Mouse (Mus musculus) adrenal gland, adult 2 months (tissue): Measurements from ENCODE around the gene Med31. TPM values are rescaled to one million over a fixed set of nuclear protein-coding genes. Genes with fewer than 3 reads are reported as not detected.

ENCODE experiments used
- DNase-seq: peaks from one replicate; pipeline ENCODE4 v3.0.0; 2021
- long read RNA-seq: library from polyadenylated mRNA; stranded (forward); transcript quantifications from one replicate; pipeline ENCODE4 v2.0.0, GENCODE M21; 2021
- polyA plus RNA-seq: library from polyadenylated mRNA; depleted of rRNA; stranded (reverse); fragments of >200 nt; gene quantifications from 2 replicates; pipeline ENCODE4 v1.2.3, GENCODE M21; 2012; rRNA removed
- total RNA-seq, 2 experiments: library from RNA; stranded (reverse); gene quantifications; 2 replicates each; pipeline ENCODE4 v1.2.3; 2021

The Med31 gene
- total RNA-seq (10 to 100 TPM in 1 of 2 experiments, 1 to 10 TPM in 1; 9.4 to 11.6 TPM), polyA plus RNA-seq (3.6 and 4.4 TPM in 2 replicates)
- long read RNA-seq, transcript Med31-201 (4 exons, 1,161 nt), result major isoform, 13 of 17 reads
- long read RNA-seq, partial matches to known transcripts, result 3 of 17 reads
- long read RNA-seq, other reads (novel, unspliced or antisense), result 0 of 17 reads

GRCm38 (mm10) chr11:72215410-72215797 lies at the start of gene Med31:
Gene Med31 (minus strand): TSS chr11:72215592.
- peak; percentile 90 for DNase-seq

GRCm38 (mm10) chr11:72256441-72256840 lies 41.0 kb upstream of the Med31 start:
- no peak for DNase-seq

- no peak for DNase-seq
Measured at GRCm38 (mm10) chr11:72255629-72256028, 40.2 kb upstream of the Med31 start.

- DNase-seq, result no peak
Measured at GRCm38 (mm10) chr11:72245196-72245753, 29.9 kb upstream of the Med31 start.

- DNase-seq, result no peak
Measured at GRCm38 (mm10) chr11:72240062-72240860, 24.9 kb upstream of the Med31 start.

- peak; percentile 12 for DNase-seq
Measured at GRCm38 (mm10) chr11:72234013-72234412, 18.6 kb upstream of the Med31 start.

GRCm38 (mm10) chr11:72232991-72233390 lies 17.6 kb upstream of the Med31 start:
- DNase-seq, result no peak

- no peak for DNase-seq
Measured at GRCm38 (mm10) chr11:72232068-72232467, 16.7 kb upstream of the Med31 start.

GRCm38 (mm10) chr11:72228513-72228912 lies 13.1 kb upstream of the Med31 start:
- DNase-seq, result no peak

- DNase-seq, result no peak
Measured at GRCm38 (mm10) chr11:72226901-72227300, 11.5 kb upstream of the Med31 start.

GRCm38 (mm10) chr11:72226020-72226791 lies 10.8 kb upstream of the Med31 start:
- peak; percentile 9 for DNase-seq

GRCm38 (mm10) chr11:72224865-72225264 lies 9.5 kb upstream of the Med31 start:
- DNase-seq, result peak; percentile 64

- DNase-seq, result no peak
Measured at GRCm38 (mm10) chr11:72223414-72223813, 8.0 kb upstream of the Med31 start.

- DNase-seq, result peak; percentile 57
Measured at GRCm38 (mm10) chr11:72221278-72221677, 5.9 kb upstream of the Med31 start.

- no peak for DNase-seq
Measured at GRCm38 (mm10) chr11:72217116-72217515, 1.7 kb upstream of the Med31 start.

- peak; percentile 96 for DNase-seq
Measured at GRCm38 (mm10) chr11:72214591-72215409, 592 bp downstream of the Med31 start.

GRCm38 (mm10) chr11:72207834-72208377 lies 7.5 kb downstream of the Med31 start:
- no peak for DNase-seq

- DNase-seq, result peak; percentile 94
Measured at GRCm38 (mm10) chr11:72207204-72207833, 8.1 kb downstream of the Med31 start, which contains the start of the genes 4933427D14Rik and Txndc17. Gene 4933427D14Rik (minus strand): TSS chr11:72207459. Gene Txndc17 (plus strand): TSS chr11:72207547.

GRCm38 (mm10) chr11:72206341-72207203 lies 8.8 kb downstream of the Med31 start, which contains the start of gene Gm43951:
Gene Gm43951 (minus strand): TSS chr11:72206840.
- DNase-seq, result peak; percentile 43
